Mouse (Mus musculus) kidney, embryonic 16.5 days (tissue): ENCODE data around the gene Dvl2. TPM values are rescaled to one million over a fixed set of nuclear protein-coding genes. Genes with fewer than 3 reads are reported as not detected.

Experiments used
- ATAC-seq: fragments of 200-750 bp; cut with Nextera tagmentation; 2 replicates; pipeline ENCODE4 v1.8.0; 2017; ENCODE audit warnings: moderate TSS enrichment; ENCODE audit not compliant: low FRiP score, low TSS enrichment
- H3K27ac ChIP-seq: fragments of 300-500 bp; sonication (generic); 2 replicates; pipeline ENCODE4 v1.5.1; 2014; ENCODE audit warnings: low read length
- H3K27me3 ChIP-seq: fragments of 300-500 bp; sonication (generic); 2 replicates; pipeline ENCODE4 v1.6.1; 2014; ENCODE audit warnings: low read length, control low read depth, mixed read lengths; ENCODE audit not compliant: insufficient read depth
- H3K36me3 ChIP-seq: fragments of 300-500 bp; sonication (generic); 2 replicates; pipeline ENCODE4 v1.6.1; 2014; ENCODE audit warnings: low read length, control low read depth, mixed read lengths; ENCODE audit not compliant: insufficient read depth
- H3K4me1 ChIP-seq: fragments of 300-500 bp; sonication (generic); 2 replicates; pipeline ENCODE4 v1.6.1; 2014; ENCODE audit warnings: low read length, control low read depth, mixed read lengths; ENCODE audit not compliant: insufficient read depth
- H3K4me2 ChIP-seq: fragments of 300-500 bp; sonication (generic); replicated peaks from 2 replicates; pipeline ENCODE4 v1.6.1; 2014; ENCODE audit warnings: low read depth, low read length
- H3K4me3 ChIP-seq: fragments of 300-500 bp; sonication (generic); 2 replicates; pipeline ENCODE4 v1.5.1; 2014; ENCODE audit warnings: mild to moderate bottlenecking, low read length
- H3K9ac ChIP-seq: fragments of 300-500 bp; sonication (generic); replicated peaks from 2 replicates; pipeline ENCODE4 v1.6.1; 2014; ENCODE audit warnings: low read length
- H3K9me3 ChIP-seq: fragments of 300-500 bp; sonication (generic); 2 replicates; pipeline ENCODE4 v1.6.1; 2016; ENCODE audit warnings: low read length, control low read depth
- WGBS: fragments of 180-500 bp; shearing (Covaris S2); extraction: QIAGEN DNeasy Blood & Tissue Kit; methylation state at CpG from one replicate; pipeline ENCODE4 v1.1.7; 2014; 5-methylcytosine and 5-hydroxymethylcytosine counted together
- polyA plus RNA-seq: library from polyadenylated mRNA; unstranded; fragments of >200 nt; fragmentation: Nextera tagmentation; extraction: Ambion mirVana; gene quantifications from 2 replicates; pipeline ENCODE4 v1.2.1, GENCODE M21; 2015

Gene Dvl2
- polyA plus RNA-seq, 1 experiment from 2014 or later: 40.7 TPM

DNA sequence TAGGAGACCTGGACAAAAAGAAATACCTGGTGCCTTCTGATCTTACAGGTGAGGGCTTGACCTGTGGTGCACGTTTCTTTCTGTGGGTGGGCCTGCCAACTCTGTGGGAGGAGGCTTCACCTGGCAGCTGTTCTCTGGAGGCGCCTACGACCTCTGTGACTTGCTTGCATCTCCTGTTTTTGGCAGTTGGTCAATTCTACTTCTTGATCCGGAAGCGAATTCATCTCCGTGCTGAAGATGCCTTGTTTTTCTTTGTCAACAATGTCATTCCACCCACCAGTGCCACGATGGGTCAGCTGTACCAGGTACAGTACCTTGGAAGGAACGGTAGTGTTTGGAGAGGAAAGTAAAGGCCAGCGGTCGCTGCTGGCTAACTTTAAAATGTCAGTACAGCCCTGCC, 8.0 kb upstream of the Dvl2 start:
- Histone ChIP-seq H3K9me3 (no peaks in the 10 kb centered on the region), H3K27me3 (no peaks in the 10 kb centered on the region), H3K9ac (peak overlapping the region; percentile 94), H3K27ac (no peak overlapping the region), H3K4me1 (peaks cover 23% of the 10 kb centered on the region), H3K4me3 (peak overlapping the region; percentile 95), H3K36me3 (peaks cover 26% of the 10 kb centered on the region), H3K4me2 (peak overlapping the region; percentile 71)
- 80% methylated on average over 10 of the region's 10 CpGs for WGBS
- no peak for ATAC-seq

DNA sequence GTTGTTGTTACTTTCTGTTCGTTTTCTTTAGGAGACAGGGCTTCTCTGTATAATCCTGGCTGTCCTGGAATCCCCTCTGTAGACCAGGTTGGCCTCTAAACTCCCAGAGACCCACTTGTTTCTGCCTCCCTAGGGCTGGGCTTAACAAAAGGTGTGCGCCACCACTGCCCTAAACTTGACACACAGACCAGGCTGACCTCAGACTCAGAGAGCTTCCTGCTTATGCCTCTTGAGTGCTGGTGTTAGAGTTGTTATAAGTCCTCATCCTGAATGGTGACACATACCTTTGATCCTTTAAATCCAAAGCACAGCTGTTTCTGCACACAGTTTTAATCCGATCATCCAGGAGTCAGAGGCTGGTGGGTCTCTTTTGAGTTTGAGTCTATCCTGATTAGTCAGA, 7.5 kb upstream of the Dvl2 start:
- ATAC-seq: no peak
- WGBS: 88% methylated on average over 3 of the region's 3 CpGs
- peaks cover 31% of the 10 kb centered on the region for H3K36me3 ChIP-seq
- H3K4me3 ChIP-seq: no peak overlapping the region
- no peak overlapping the region for H3K27ac ChIP-seq
- no peaks in the 10 kb centered on the region for H3K27me3 ChIP-seq
- H3K4me2 ChIP-seq: peak overlapping the region; percentile 71
- H3K9ac ChIP-seq: peak overlapping the region; percentile 94; the same call in 1 of the 2 replicates
- peaks cover 29% of the 10 kb centered on the region for H3K4me1 ChIP-seq
- no peaks in the 10 kb centered on the region for H3K9me3 ChIP-seq

DNA sequence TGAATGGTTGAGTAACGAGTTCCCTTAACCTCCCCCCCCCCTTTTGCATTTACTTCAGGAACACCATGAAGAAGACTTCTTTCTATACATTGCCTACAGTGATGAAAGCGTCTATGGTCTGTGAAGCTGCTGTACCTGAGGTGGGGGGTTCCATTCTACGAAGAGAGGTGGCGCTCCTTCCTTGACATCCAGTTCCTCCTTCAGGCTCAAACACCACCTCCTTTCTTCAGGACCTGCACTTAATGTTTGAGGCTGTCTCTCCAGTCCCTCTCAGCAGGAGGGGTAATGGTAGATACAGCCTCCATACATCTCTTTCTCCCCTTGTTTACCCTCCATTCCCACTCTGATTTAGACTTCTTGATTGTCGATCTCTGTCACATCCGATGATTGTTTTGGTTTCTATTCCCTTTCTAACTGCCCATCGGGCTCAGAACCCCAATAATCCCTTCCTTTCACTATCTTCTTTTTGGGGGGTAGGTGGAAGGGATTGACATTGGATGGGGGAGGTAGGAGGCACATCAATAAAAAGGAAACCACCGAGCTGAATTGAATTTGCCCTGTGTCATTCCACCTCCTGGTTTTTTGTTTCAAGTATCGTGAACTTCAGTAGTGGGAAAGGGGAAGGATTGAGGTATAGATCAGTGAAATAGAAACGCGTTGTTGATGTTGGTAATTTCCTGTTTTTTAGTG, 5.8 kb upstream of the Dvl2 start:
- Histone ChIP-seq H3K4me3 (peak overlapping the region; percentile 98; the same call in 1 of the 2 replicates), H3K9ac (no peak overlapping the region)

DNA sequence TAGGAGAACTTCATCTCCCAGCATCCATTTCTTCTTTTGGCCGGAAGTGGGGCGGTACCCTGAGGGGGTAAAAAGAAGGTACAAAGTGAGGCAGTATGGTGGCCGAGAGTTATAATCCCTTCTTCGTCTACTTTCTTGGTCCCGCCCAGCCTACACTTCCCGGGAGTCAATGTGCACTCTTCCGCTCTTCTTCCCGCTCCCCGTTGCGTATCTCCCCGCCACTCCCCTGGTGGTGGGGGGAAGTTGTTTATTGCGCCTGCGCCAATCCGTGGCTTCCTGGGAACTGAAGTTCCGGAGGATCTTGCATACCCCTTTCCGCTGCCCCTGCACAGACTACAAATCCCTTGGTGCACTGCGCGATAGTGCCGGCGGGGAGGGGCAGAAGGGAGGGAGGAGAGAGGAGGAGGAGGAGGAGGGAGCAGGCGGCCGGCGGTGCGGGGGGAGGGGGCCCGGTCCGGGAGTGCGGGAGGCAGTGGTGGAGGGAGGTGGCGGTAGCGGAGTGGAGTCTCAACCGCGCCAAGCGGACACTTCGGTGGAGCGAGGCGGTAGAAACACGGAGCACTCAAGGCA, 4.9 kb upstream of the Dvl2 start, which contains the start of gene Phf23:
Gene Phf23 (plus strand): TSS at position 387 of the 570 bp plus-strand sequence.
- H3K4me3 ChIP-seq: peak within 1 kb of the TSS; percentile 98
- ATAC-seq: peak; percentile 85
- WGBS: under 1% methylated on average over 34 of the region's 36 CpGs

More for the DNA sequence above, 5.8 kb upstream of the Dvl2 start:
- H3K4me1 ChIP-seq: peaks cover 32% of the 10 kb centered on the region
- no peak overlapping the region for H3K27ac ChIP-seq
- H3K27me3 ChIP-seq: no peaks in the 10 kb centered on the region
- WGBS: 88% methylated on average over 11 of the region's 11 CpGs
- H3K36me3 ChIP-seq: peaks cover 34% of the 10 kb centered on the region
- H3K9me3 ChIP-seq: no peaks in the 10 kb centered on the region
- ATAC-seq: no peak
- peak overlapping the region; percentile 50 for H3K4me2 ChIP-seq

DNA sequence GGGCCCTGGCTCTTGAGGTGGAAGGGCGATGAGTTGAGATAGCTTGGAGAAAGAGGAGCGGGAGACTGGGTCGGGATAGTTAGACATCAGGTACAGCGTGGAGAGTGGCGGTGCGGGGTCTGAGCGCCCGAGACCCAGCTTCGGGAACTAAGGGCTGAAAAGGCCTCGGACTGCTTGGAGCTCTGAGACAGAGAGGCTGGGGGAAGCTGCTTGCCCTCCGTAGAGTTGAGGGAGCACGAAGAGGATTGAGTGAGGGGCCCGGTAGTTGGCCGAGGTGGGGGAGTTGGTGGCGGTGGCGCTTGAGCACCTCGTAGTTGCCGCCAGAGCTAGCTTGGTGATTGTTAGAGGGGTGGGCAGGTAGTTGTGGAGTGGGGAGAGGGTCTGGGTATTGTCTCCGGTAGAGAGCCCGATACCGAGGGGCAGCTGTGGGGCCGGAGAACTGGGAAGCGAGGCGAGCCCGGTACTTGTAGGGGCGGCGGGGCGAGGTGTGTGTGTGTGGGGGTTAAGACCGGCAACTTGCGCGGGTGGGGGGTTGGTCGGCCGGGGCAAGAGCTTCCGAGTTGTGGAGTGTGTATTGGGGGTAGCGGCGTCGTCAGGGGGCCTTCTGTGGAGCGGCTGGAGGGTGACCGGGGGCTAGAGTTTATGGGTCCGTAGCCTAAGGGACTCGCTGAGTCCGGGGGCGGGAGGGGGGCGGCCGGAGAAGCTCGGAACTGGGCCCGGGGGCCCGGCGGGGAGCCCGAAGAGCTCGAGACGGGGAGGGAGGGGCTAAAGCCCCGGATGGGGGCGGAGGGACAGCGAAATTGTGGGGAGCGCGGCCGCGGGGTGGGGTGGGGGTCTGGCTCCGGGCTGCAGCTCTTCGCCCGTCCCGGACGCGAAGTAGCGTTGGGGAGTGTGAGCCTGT, 4.0 kb upstream of the Dvl2 start:
- H3K9me3 ChIP-seq: no peaks in the 10 kb centered on the region
- peak overlapping the region; percentile 98 for H3K4me3 ChIP-seq
- H3K36me3 ChIP-seq: peaks cover 31% of the 10 kb centered on the region
- peak overlapping the region; percentile 99 for H3K27ac ChIP-seq
- H3K27me3 ChIP-seq: no peaks in the 10 kb centered on the region
- WGBS: under 1% methylated on average over 52 of the region's 66 CpGs
- peak overlapping the region; percentile 94 for H3K9ac ChIP-seq
- peak; percentile 2 for ATAC-seq
- peaks cover 30% of the 10 kb centered on the region for H3K4me1 ChIP-seq
- H3K4me2 ChIP-seq: peak overlapping the region; percentile 60

More for the DNA sequence above, 4.9 kb upstream of the Dvl2 start, which contains the start of gene Phf23:
- Histone ChIP-seq H3K27me3 (no peaks in the 10 kb centered on the region), H3K9me3 (no peaks in the 10 kb centered on the region), H3K4me2 (peak within 1 kb of the TSS; percentile 60), H3K4me1 (peaks cover 30% of the 10 kb centered on the region), H3K27ac (peak within 1 kb of the TSS; percentile 99), H3K36me3 (peaks cover 31% of the 10 kb centered on the region), H3K9ac (peak within 1 kb of the TSS; percentile 94)

DNA sequence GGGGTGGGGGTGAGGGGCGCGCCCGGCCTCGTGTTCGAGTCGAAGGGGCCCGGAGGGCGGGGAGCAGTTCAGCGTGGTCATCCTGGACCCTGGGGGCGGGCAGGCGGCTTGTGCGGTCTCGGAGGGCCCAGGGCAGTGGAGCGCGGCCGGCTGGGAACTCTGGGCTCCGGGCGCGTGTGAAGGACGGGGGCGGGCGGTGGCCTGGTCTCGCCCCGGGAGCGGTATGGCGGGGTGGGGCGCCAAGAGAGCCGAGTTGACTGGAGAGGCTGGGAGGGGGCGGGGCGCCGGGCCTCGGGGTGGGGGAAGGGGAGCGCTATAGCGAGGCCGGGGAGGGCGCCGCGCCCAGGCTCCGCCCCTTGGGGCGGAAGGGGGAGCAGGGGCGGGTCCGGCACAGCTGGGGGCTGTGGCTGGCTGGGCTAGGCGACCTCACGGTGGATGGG, 3.3 kb upstream of the Dvl2 start:
- Histone ChIP-seq H3K4me1 (peaks cover 37% of the 10 kb centered on the region), H3K4me2 (peak overlapping the region; percentile 60), H3K9me3 (no peaks in the 10 kb centered on the region), H3K4me3 (peak overlapping the region; percentile 98), H3K36me3 (peaks cover 33% of the 10 kb centered on the region), H3K9ac (peak overlapping the region; percentile 94), H3K27ac (peak overlapping the region; percentile 99), H3K27me3 (no peaks in the 10 kb centered on the region)
- WGBS: 1% methylated on average over 31 of the region's 44 CpGs
- ATAC-seq: peak; percentile 69

DNA sequence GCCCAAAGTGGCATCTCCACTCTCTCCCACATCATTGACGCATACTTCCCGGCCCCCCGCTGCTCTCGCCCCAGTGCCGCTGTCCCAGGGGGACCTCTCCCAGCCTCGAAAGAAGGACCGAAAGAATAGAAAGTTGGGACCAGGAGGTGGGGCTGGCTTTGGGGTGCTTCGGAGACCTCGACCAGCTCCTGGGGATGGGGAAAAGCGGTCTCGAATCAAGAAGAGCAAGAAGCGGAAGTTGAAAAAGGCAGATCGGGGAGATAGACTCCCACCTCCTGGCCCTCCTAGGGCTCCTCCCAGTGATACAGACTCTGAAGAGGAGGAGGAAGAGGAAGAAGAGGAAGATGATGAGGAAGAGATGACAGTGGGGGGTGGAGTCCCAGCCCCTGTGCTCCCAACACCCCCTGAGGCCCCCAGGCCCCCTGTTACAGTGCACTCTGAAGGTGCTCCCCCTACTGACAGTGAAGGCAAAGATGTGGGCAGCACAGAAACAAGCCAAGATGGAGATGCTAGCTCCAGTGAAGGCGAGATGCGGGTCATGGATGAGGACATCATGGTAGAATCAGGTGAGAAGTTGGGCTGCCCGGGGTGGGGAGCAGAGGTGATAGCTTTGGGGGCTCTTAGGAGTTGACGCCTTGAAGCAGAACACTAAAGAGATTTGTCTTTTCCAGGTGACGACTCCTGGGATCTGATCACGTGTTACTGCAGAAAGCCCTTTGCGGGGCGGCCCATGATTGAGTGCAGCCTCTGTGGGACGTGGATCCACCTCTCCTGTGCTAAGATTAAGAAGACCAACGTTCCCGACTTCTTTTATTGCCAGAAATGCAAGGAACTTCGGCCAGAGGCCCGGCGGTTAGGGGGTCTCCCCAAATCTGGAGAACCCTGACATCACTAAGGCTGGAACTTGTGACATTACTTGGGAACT, 1.6 kb upstream of the Dvl2 start:
- H3K9ac ChIP-seq: no peak overlapping the region
- no peak for ATAC-seq
- whole genome bisulfite sequencing: 91% methylated on average over 27 of the region's 27 CpGs
- no peaks in the 10 kb centered on the region for H3K27me3 ChIP-seq
- H3K9me3 ChIP-seq: no peaks in the 10 kb centered on the region
- peaks cover 45% of the 10 kb centered on the region for H3K4me1 ChIP-seq
- H3K27ac ChIP-seq: no peak overlapping the region
- peak overlapping the region; percentile 2; the same call in 1 of the 2 replicates for H3K4me3 ChIP-seq
- H3K36me3 ChIP-seq: peaks cover 34% of the 10 kb centered on the region
- no peak overlapping the region for H3K4me2 ChIP-seq

DNA sequence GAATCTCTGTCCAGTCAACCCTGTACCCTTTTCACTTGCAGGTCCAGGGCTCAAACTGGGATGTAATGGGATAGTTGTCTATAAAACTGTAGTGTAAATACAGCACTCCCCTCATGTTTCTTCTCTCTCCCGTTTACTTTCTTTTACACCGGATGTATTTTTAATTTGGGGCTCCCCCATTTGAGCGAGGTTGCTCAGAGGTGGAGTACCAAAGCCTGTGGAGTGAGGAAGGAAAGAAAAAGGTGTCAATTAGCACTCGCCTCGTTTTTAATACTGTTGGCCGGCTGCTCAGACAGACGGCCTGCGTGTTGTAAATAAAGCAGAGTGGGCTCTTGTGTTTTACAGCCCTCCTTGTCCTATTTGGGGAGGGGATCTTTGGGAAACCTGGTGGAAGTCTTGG, 729 bp upstream of the Dvl2 start:
- WGBS: 60% methylated on average over 8 of the region's 8 CpGs
- Histone ChIP-seq H3K9ac (no peak overlapping the region), H3K27me3 (no peaks in the 10 kb centered on the region), H3K9me3 (no peaks in the 10 kb centered on the region), H3K4me1 (peaks cover 41% of the 10 kb centered on the region), H3K36me3 (peaks cover 29% of the 10 kb centered on the region), H3K4me2 (no peak overlapping the region), H3K27ac (peak overlapping the region; percentile 97), H3K4me3 (no peak overlapping the region)
- ATAC-seq: no peak

DNA sequence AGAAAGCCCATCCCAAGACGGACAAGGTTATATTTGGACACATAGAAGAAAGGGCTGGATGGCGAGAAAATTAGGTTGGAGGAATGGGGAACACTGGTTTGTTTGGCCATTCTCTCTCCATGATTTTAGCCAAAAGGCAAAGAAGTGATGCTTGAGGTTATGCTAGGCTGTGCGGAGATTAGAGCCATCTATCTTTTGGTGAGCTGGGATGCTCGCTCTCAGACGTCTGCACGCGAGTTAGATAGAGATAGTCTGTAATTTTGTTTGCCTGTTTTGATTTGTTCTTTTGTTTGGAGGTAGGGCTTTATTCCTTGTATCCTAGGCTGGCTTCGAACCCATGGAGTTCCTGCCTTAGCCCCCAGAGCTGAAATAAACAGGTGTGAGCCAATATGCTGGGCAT, 764 bp downstream of the Dvl2 start:
- ATAC-seq: no peak

More for the DNA sequence above, 764 bp downstream of the Dvl2 start:
- peak overlapping the region; percentile 80 for H3K4me3 ChIP-seq
- peaks cover 36% of the 10 kb centered on the region for H3K4me1 ChIP-seq
- peak overlapping the region; percentile 82 for H3K4me2 ChIP-seq
- H3K9me3 ChIP-seq: no peaks in the 10 kb centered on the region
- peaks cover 41% of the 10 kb centered on the region for H3K36me3 ChIP-seq
- H3K9ac ChIP-seq: peak overlapping the region; percentile 87
- 11% methylated on average over 8 of the region's 8 CpGs for WGBS
- peak overlapping the region; percentile 97 for H3K27ac ChIP-seq
- no peaks in the 10 kb centered on the region for H3K27me3 ChIP-seq
